Mouse (Mus musculus): ENCODE data around the gene Prnp. TPM values are rescaled to one million over a fixed set of nuclear protein-coding genes. Genes with fewer than 3 reads are reported as not detected.

Prnp gene
- polyA plus RNA-seq, 1 experiment = 43.8 TPM

- Histone ChIP-seq H3K27me3 (ENCODE audit: control insufficient read depth, insufficient read depth, low read length) (no peaks in the 10 kb centered on the region), H3K27ac (ENCODE audit: control insufficient read depth, insufficient read depth, low read length) (no peak overlapping the region), H3K4me3 (ENCODE audit: control insufficient read depth, insufficient read depth, low read length) (no peak overlapping the region), H3K36me3 (ENCODE audit: control insufficient read depth, insufficient read depth, low read length) (no peaks in the 10 kb centered on the region), H3K4me1 (replicated peaks; ENCODE audit: control insufficient read depth, insufficient read depth, low read length) (no peaks in the 10 kb centered on the region)
- TF ChIP-seq POLR2A (IDR thresholded peaks at IDR 0.05; ENCODE audit: control insufficient read depth, extremely low read depth, insufficient read depth, low read length, poor library complexity) = no peak
- no peak for TF ChIP-seq CTCF (IDR thresholded peaks at IDR 0.05; ENCODE audit: borderline replicate concordance, control insufficient read depth, extremely low read depth, insufficient read depth, low read length, poor library complexity)
- WGBS = 76% methylated on average over 1 of the region's 1 CpGs
- no peak for DNase-seq
Observed at GRCm38 (mm10) chr2:131944370-131944769, 34.6 kb downstream of the Prnp start.

GRCm38 (mm10) chr2:131945225-131945624, 35.5 kb downstream of the Prnp start:
- WGBS = 70% methylated on average over 8 of the region's 8 CpGs
- peaks cover under 1% of the 10 kb centered on the region; the same call in 1 of the 2 replicates for H3K4me1 ChIP-seq (replicated peaks; ENCODE audit: control insufficient read depth, insufficient read depth, low read length)
- DNase-seq = no peak
- no peaks in the 10 kb centered on the region for H3K27me3 ChIP-seq (ENCODE audit: control insufficient read depth, insufficient read depth, low read length)
- TF ChIP-seq POLR2A (IDR thresholded peaks at IDR 0.05; ENCODE audit: control insufficient read depth, extremely low read depth, insufficient read depth, low read length, poor library complexity) (no peak), CTCF (IDR thresholded peaks at IDR 0.05; ENCODE audit: borderline replicate concordance, control insufficient read depth, extremely low read depth, insufficient read depth, low read length, poor library complexity) (no peak)
- no peak overlapping the region for H3K4me3 ChIP-seq (ENCODE audit: control insufficient read depth, insufficient read depth, low read length)
- no peaks in the 10 kb centered on the region for H3K36me3 ChIP-seq (ENCODE audit: control insufficient read depth, insufficient read depth, low read length)
- no peak overlapping the region for H3K27ac ChIP-seq (ENCODE audit: control insufficient read depth, insufficient read depth, low read length)

- TF ChIP-seq CTCF (IDR thresholded peaks at IDR 0.05; ENCODE audit: borderline replicate concordance, control insufficient read depth, extremely low read depth, insufficient read depth, low read length, poor library complexity) (no peak), POLR2A (IDR thresholded peaks at IDR 0.05; ENCODE audit: control insufficient read depth, extremely low read depth, insufficient read depth, low read length, poor library complexity) (no peak)
- H3K4me3 ChIP-seq (ENCODE audit: control insufficient read depth, insufficient read depth, low read length) = no peak overlapping the region
- H3K36me3 ChIP-seq (ENCODE audit: control insufficient read depth, insufficient read depth, low read length) = no peaks in the 10 kb centered on the region
- no peaks in the 10 kb centered on the region for H3K27me3 ChIP-seq (ENCODE audit: control insufficient read depth, insufficient read depth, low read length)
- no peak overlapping the region for H3K27ac ChIP-seq (ENCODE audit: control insufficient read depth, insufficient read depth, low read length)
- H3K4me1 ChIP-seq (replicated peaks; ENCODE audit: control insufficient read depth, insufficient read depth, low read length) = peaks cover 6% of the 10 kb centered on the region; the same call in 1 of the 2 replicates
- 81% methylated on average over 6 of the region's 6 CpGs for WGBS
- no peak for DNase-seq
Observed at GRCm38 (mm10) chr2:131945765-131946164, 36.0 kb downstream of the Prnp start.

GRCm38 (mm10) chr2:131946351-131946750, 36.6 kb downstream of the Prnp start:
- WGBS = 92% methylated on average over 16 of the region's 16 CpGs
- Histone ChIP-seq H3K27ac (ENCODE audit: control insufficient read depth, insufficient read depth, low read length) (no peak overlapping the region), H3K4me3 (ENCODE audit: control insufficient read depth, insufficient read depth, low read length) (no peak overlapping the region)

GRCm38 (mm10) chr2:131948156-131948555, 38.4 kb downstream of the Prnp start:
- TF ChIP-seq POLR2A (IDR thresholded peaks at IDR 0.05; ENCODE audit: control insufficient read depth, extremely low read depth, insufficient read depth, low read length, poor library complexity) (no peak), CTCF (IDR thresholded peaks at IDR 0.05; ENCODE audit: borderline replicate concordance, control insufficient read depth, extremely low read depth, insufficient read depth, low read length, poor library complexity) (no peak)
- no peak for DNase-seq
- Histone ChIP-seq H3K27me3 (ENCODE audit: control insufficient read depth, insufficient read depth, low read length) (peaks cover 3% of the 10 kb centered on the region; the same call in 1 of the 2 replicates), H3K36me3 (ENCODE audit: control insufficient read depth, insufficient read depth, low read length) (no peaks in the 10 kb centered on the region), H3K27ac (ENCODE audit: control insufficient read depth, insufficient read depth, low read length) (no peak overlapping the region), H3K4me3 (ENCODE audit: control insufficient read depth, insufficient read depth, low read length) (no peak overlapping the region), H3K4me1 (replicated peaks; ENCODE audit: control insufficient read depth, insufficient read depth, low read length) (peaks cover 7% of the 10 kb centered on the region; the same call in 1 of the 2 replicates)
- 85% methylated on average over 3 of the region's 3 CpGs for WGBS

More at GRCm38 (mm10) chr2:131946351-131946750, 36.6 kb downstream of the Prnp start:
- peaks cover 7% of the 10 kb centered on the region; the same call in 1 of the 2 replicates for H3K4me1 ChIP-seq (replicated peaks; ENCODE audit: control insufficient read depth, insufficient read depth, low read length)
- no peaks in the 10 kb centered on the region for H3K27me3 ChIP-seq (ENCODE audit: control insufficient read depth, insufficient read depth, low read length)
- H3K36me3 ChIP-seq (ENCODE audit: control insufficient read depth, insufficient read depth, low read length) = no peaks in the 10 kb centered on the region
- TF ChIP-seq CTCF (IDR thresholded peaks at IDR 0.05; ENCODE audit: borderline replicate concordance, control insufficient read depth, extremely low read depth, insufficient read depth, low read length, poor library complexity) (no peak), POLR2A (IDR thresholded peaks at IDR 0.05; ENCODE audit: control insufficient read depth, extremely low read depth, insufficient read depth, low read length, poor library complexity) (no peak)
- no peak for DNase-seq

- DNase-seq = no peak
- TF ChIP-seq POLR2A (IDR thresholded peaks at IDR 0.05; ENCODE audit: control insufficient read depth, extremely low read depth, insufficient read depth, low read length, poor library complexity) (no peak), CTCF (IDR thresholded peaks at IDR 0.05; ENCODE audit: borderline replicate concordance, control insufficient read depth, extremely low read depth, insufficient read depth, low read length, poor library complexity) (no peak)
- Histone ChIP-seq H3K27me3 (ENCODE audit: control insufficient read depth, insufficient read depth, low read length) (peaks cover 3% of the 10 kb centered on the region; the same call in 1 of the 2 replicates), H3K4me3 (ENCODE audit: control insufficient read depth, insufficient read depth, low read length) (no peak overlapping the region), H3K27ac (ENCODE audit: control insufficient read depth, insufficient read depth, low read length) (no peak overlapping the region), H3K4me1 (replicated peaks; ENCODE audit: control insufficient read depth, insufficient read depth, low read length) (peaks cover 7% of the 10 kb centered on the region; the same call in 1 of the 2 replicates), H3K36me3 (ENCODE audit: control insufficient read depth, insufficient read depth, low read length) (no peaks in the 10 kb centered on the region)
- WGBS = 87% methylated on average over 11 of the region's 11 CpGs
Observed at GRCm38 (mm10) chr2:131948916-131949639, 39.4 kb downstream of the Prnp start.
